Mouse (Mus musculus) left cerebral cortex, postnatal 4 days (tissue): ENCODE data around the gene Slc25a21. TPM values are rescaled to one million over a fixed set of nuclear protein-coding genes. Genes with fewer than 3 reads are reported as not detected.
"Not testable (repeated sequence)": the region's sequence is repeated elsewhere in the genome, so short reads cannot be mapped to it uniquely, and the experiment has no call there.

ENCODE experiments used
- DNase-seq: peaks from one replicate; pipeline ENCODE4 v3.0.0-alpha.2; 2022
- intact Hi-C: fragments of 180-260 bp; cut with DNase I; formaldehyde crosslinking; loops from one replicate; pipeline ENCODE4 v1.15.1; 2025
- total RNA-seq, 2 experiments: library from RNA; stranded (reverse); gene quantifications; 2 replicates each; pipeline ENCODE4 v1.2.3; 2021

Gene Slc25a21
- under 1 TPM in 1 of 2 experiments, not detected in 1; 0.32 TPM for total RNA-seq

GRCm38 (mm10) chr12:57197363-57198026 is at the start of gene Slc25a21:
Gene Slc25a21 (minus strand): TSS chr12:57197472.
- no peak for DNase-seq

GRCm38 (mm10) chr12:57243671-57244495 is 46.6 kb upstream of the Slc25a21 start:
- DNase-seq, result no peak
- intact Hi-C loops, result no loop called here

More at GRCm38 (mm10) chr12:57197363-57198026, at the start of gene Slc25a21:
- intact Hi-C loops, result no loop called here

DNA sequence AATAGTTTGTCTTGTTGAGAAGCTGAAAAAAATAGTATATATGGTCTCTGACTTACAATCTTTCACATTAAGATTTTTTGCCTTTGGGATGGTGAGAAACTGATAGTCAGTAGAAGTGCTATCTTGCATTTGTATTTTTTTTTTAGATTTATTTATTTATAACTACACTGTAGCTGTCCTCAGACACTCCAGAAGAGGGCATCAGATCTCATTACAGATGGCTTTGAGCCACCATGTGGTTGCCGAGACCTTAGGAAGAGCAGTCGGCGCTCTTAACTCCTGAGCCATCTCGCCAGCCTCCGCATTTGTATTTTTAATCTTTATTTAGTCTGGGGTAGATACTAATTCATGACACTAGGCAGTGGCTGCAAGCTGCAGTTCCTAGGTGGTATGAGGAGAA is 36.1 kb upstream of the Slc25a21 start:
- intact Hi-C loops, result no loop called here
- DNase-seq, result no peak

- intact Hi-C loops, result no loop called here
- peak; percentile 14 for DNase-seq
Measured at GRCm38 (mm10) chr12:57231085-57231875, 34.0 kb upstream of the Slc25a21 start.

DNA sequence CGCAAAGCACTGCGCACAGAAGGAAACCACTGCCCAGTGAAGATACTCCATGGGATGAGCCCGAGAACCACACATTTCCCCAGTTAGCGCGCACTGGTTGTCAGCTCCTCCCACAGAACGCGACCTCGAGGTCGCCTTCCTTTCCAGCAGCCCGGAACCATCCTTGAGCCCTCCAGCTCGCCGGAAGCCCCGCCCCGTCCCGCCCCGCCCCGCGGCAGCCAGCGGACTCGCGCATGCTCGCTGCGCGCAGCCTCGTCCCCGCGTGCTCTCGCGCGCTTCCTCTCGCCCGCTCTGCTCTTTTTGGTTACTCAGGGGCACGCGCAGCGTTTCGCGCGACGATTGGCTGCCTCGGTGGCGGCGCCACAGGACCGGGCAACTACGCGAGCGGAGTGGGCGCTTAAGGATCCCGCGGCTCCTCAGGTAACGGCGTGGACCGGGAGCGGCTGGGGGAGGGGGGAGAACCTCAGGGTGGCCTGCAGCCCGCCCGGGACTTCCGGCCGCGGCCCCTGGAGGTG is 33.0 kb upstream of the Slc25a21 start, which contains the start of the genes Prps1l3 and Mipol1:
Gene Prps1l3 (plus strand): TSS at position 221 of the 515 bp plus-strand sequence.
Gene Mipol1 (plus strand): TSS at position 236 of the 515 bp plus-strand sequence.
- intact Hi-C loops, result no loop called here
- DNase-seq, result peak; percentile 93

- no peak for DNase-seq
- intact Hi-C loops, result no loop called here
Measured at GRCm38 (mm10) chr12:57229703-57230102, 32.4 kb upstream of the Slc25a21 start.

- no peak for DNase-seq
Measured at GRCm38 (mm10) chr12:57227776-57228175, 30.5 kb upstream of the Slc25a21 start.

GRCm38 (mm10) chr12:57226411-57226810 is 29.1 kb upstream of the Slc25a21 start:
- no peak for DNase-seq
- intact Hi-C loops, result no loop called here

More at GRCm38 (mm10) chr12:57227776-57228175, 30.5 kb upstream of the Slc25a21 start:
- intact Hi-C loops, result no loop called here

GRCm38 (mm10) chr12:57212463-57212862 is 15.2 kb upstream of the Slc25a21 start:
- peak; percentile 1 for DNase-seq
- intact Hi-C loops, result not testable (repeated sequence)

GRCm38 (mm10) chr12:57211353-57212311 is 14.4 kb upstream of the Slc25a21 start:
- intact Hi-C loops, result no loop called here
- DNase-seq, result peak; percentile 80

GRCm38 (mm10) chr12:57204276-57204851 is 7.1 kb upstream of the Slc25a21 start:
- intact Hi-C loops, result no loop called here
- no peak for DNase-seq

GRCm38 (mm10) chr12:57201901-57202300 is 4.6 kb upstream of the Slc25a21 start:
- intact Hi-C loops, result no loop called here

GRCm38 (mm10) chr12:57199427-57199826 is 2.2 kb upstream of the Slc25a21 start:
- no peak for DNase-seq

More at GRCm38 (mm10) chr12:57201901-57202300, 4.6 kb upstream of the Slc25a21 start:
- DNase-seq, result no peak

DNA sequence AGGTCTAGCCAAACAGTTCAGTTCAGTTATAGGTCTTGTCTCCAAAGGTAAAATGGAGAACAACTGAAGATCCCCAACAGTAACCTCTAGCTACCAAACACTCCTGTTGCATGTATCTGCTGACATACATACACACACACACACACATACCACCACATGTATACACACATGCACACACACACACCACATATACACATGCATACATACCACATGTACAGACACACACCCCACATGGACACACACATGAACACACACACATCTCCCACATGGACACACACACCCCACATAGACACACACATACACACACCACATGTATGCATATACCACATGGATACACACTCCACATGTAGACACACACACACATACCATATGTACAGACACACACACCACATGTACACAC is 997 bp upstream of the Slc25a21 start:
- no peak for DNase-seq
- intact Hi-C loops, result no loop called here

More at GRCm38 (mm10) chr12:57199427-57199826, 2.2 kb upstream of the Slc25a21 start:
- intact Hi-C loops, result no loop called here

- DNase-seq, result peak; percentile 13
- intact Hi-C loops, result no loop called here
Measured at GRCm38 (mm10) chr12:57196608-57197362, 487 bp downstream of the Slc25a21 start.

DNA sequence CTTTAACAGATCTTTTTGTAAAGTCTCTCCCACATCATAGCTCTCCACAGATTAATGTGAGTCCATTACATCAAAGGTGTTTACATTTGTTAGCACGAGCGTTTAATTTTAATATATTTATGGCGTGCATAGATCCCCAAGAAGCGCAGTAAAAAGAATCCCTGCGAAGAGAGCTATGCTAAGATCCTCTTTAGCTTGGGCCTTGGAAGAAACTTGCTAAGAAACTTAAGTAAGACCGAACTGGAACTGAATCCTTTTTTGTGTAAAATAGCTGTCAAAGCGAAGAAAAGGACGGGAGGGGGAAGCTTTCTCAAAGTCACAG is 1.0 kb downstream of the Slc25a21 start:
- DNase-seq, result no peak
- intact Hi-C loops, result no loop called here

DNA sequence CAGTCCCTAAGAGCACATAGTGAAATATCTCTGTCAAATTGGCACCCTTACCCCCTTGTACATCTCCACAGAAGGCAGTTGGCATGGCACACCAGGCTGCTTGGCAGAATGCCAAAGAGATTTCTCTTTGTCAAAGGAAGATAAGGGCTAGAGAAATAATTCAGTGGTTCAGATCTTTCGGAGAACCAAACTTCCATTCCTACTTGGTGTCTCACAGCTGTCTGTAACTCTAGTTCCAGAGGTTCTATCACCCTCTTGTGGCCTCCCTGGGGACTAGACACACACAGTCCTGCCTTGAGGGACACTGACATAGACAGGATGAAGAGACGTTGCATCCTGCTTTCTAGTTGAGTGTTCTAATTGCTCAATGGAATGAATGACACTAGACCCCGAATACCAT is 2.7 kb downstream of the Slc25a21 start:
- DNase-seq, result peak; percentile 43
- intact Hi-C loops, result no loop called here

- no peak for DNase-seq
- intact Hi-C loops, result loop anchor here (10.0 kb wide), 1 partner anchor 502 kb away; no protein-coding TSS in a partner anchor
Measured at GRCm38 (mm10) chr12:57187032-57187431, 10.2 kb downstream of the Slc25a21 start.
